Mouse (Mus musculus): ENCODE results near the gene Hoxd11.

DNA sequence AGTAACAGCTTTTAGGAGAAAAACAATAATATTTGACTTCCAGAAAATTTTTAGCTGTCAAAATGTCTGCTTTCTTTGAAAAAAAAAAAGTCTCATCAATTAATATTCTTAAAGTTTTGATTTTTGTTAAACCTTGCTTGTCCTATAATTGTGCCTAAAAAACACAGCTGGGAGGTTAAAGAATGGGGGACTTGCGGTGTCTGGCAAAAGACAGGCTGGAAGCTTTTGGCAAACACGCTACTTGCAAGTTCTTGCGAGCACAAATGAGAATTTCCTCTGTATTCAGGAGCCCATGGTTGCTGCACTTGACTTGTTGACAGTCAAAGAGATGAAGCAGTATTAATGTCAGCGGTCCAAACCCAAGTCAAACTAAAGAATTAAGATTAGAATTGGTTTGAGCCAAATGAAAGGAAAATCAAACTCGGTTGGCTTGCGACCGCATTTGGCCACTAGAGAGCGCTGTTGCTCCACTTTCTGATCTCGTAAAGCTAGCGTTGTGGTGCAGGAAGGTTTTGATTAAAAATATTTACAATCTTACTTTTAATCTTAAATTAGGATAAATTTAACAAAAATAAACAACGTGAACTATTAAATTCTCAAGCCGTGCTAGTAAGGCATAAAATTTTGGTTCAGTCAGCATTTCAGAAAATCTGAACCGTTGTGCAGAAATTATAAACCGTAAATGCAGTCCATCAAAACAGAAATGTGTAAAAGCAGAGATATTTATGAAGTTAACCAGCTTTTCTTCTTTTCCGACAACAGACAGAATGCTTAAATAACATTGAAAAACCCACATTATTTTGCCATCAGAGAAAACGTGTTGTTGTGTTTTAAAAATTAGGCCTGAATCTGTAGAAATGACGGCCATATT is 22.8 kb downstream of the Hoxd11 start:
- TF ChIP-seq CTCF (IDR thresholded peaks at IDR 0.05; ENCODE audit: control insufficient read depth, insufficient read depth, insufficient replicate concordance, low read depth, low read length): peak; percentile 68; the same call in 1 of the 2 replicates
- no peak for TF ChIP-seq POLR2A (IDR thresholded peaks at IDR 0.05; ENCODE audit: control insufficient read depth, low read depth, low read length)
